ENCODE assay signal across 16 mouse cellular contexts in genomic region chr6:92061725-92062124, GRCm38 (mm10). TPM values are rescaled to one million over a fixed set of nuclear protein-coding genes. Genes with fewer than 3 reads are reported as not detected.
DNase-seq lines count a peak whose midpoint lies in the region; ATAC-seq lines count a peak whose summit lies in the region.
"Had no signal": no experiment of that assay in that cellular context is flagged by ENCODE, and none has a peak within 500 bp of the region (broad histone marks: within the 10 kb centered on the region; RNA-seq: fewer than 3 reads in every experiment).

No protein-coding gene starts in this region.

- peaks cover 13% of the 10 kb centered on the region for H3K4me1 ChIP-seq in neural tube, embryonic 15.5 days
- H3K4me1 ChIP-seq: liver, embryonic 12.5 days had no signal

- no peak overlapping the region for H3K4me3 ChIP-seq in neural tube, embryonic 15.5 days (replicated peaks)
- H3K4me3 ChIP-seq: embryonic facial prominence, embryonic 12.5 days; layer of hippocampus, adult 2 months; liver, embryonic 12.5 days had no signal

- intact Hi-C loops in heart, postnatal 14 days (cut with DNase I) = no loop called here

- no peak for ATAC-seq in neural tube, embryonic 15.5 days (ENCODE audit: low FRiP score)
- ATAC-seq: inflammation-experienced regulatory T-cells, adult 6 months; liver, embryonic 12.5 days had no signal

- H3K27ac ChIP-seq in neural tube, embryonic 15.5 days (replicated peaks) = no peak overlapping the region
- H3K27ac ChIP-seq: embryonic facial prominence, embryonic 12.5 days; layer of hippocampus, adult 2 months; liver, embryonic 12.5 days had no signal

- no peaks in the 10 kb centered on the region for H3K9me3 ChIP-seq in neural tube, embryonic 15.5 days (replicated peaks)
- H3K9me3 ChIP-seq: embryonic facial prominence, embryonic 12.5 days; liver, embryonic 12.5 days had no signal

- DNase-seq in heart, adult 8-10 months (ENCODE audit: low spot score) = peak; percentile 38
- no peak for DNase-seq in heart, postnatal 4 days
- DNase-seq in ovary, postnatal 36 days (ENCODE audit: low spot score) = peak; percentile 12
- DNase-seq in ovary, adult 18-20 months (ENCODE audit: low spot score) = no peak
- DNase-seq in heart, postnatal 14 days = peak; percentile 15 to 22
- no peak for DNase-seq in right cerebral cortex, postnatal 14 days
- DNase-seq: adrenal gland, postnatal 10 days; cerebellum, adult 2 months; gastrocnemius, postnatal 36 days; left cerebral cortex, postnatal 4 days; right cerebral cortex, postnatal 25 days had no signal

- no peak overlapping the region for H3K4me2 ChIP-seq in neural tube, embryonic 15.5 days
- H3K4me2 ChIP-seq: embryonic facial prominence, embryonic 12.5 days; liver, embryonic 12.5 days had no signal

- no peaks in the 10 kb centered on the region for H3K27me3 ChIP-seq in neural tube, embryonic 15.5 days (replicated peaks)
- H3K27me3 ChIP-seq: liver, embryonic 12.5 days had no signal

- 0 out of 2 replicates have a peak, but pooled peaks cover 4% of the 10 kb centered on the region for H3K36me3 ChIP-seq in neural tube, embryonic 15.5 days
- H3K36me3 ChIP-seq: embryonic facial prominence, embryonic 12.5 days; liver, embryonic 12.5 days had no signal

- 55% methylated on average over 5 of the region's 5 CpGs for WGBS in neural tube, embryonic 15.5 days

- no peak overlapping the region for H3K9ac ChIP-seq in neural tube, embryonic 15.5 days (replicated peaks)
- H3K9ac ChIP-seq: embryonic facial prominence, embryonic 12.5 days; liver, embryonic 12.5 days had no signal

RNA-seq across cellular contexts. Expression of gene Nr2c2, which starts 29.5 kb away (rescaled TPM):
- total RNA-seq in heart, adult 8-10 months (2022) = 10 to 100 TPM; 20.0 to 24.9 (median 21.8) TPM
- total RNA-seq in heart, postnatal 4 days (2021) = 10 to 100 TPM; 43.6 to 46.4 TPM
- 10 to 100 TPM; 31.5 to 32.0 TPM for total RNA-seq in heart, postnatal 14 days (2021)
- polyA plus RNA-seq in neural tube, embryonic 15.5 days (2015; fragmentation: Nextera tagmentation; extraction: Ambion mirVana) = 26.7 and 34.5 TPM in 2 replicates

Comparison
In these comparisons a context has a peak if more than half of its experiments do, and no peak if none do; other contexts are left out.
1. DNase-seq: peak in heart, adult 8-10 months (single experiment), ovary, postnatal 36 days (single experiment) and heart, postnatal 14 days (2 of 2); none in heart, postnatal 4 days (single experiment), ovary, adult 18-20 months (single experiment) and right cerebral cortex, postnatal 14 days (single experiment).